25 mouse cellular contexts compared by ENCODE assay signal in genomic region chr14:36563229-36563865, GRCm38 (mm10).
DNase-seq lines count a peak whose midpoint lies in the region; ATAC-seq and TF ChIP-seq lines count a peak whose summit lies in the region.
"Had no signal": no experiment of that assay in that cellular context is flagged by ENCODE, and none has a peak within 500 bp of the region (broad histone marks: within the 10 kb centered on the region; RNA-seq: fewer than 3 reads in every experiment).

No protein-coding gene starts in this region.

- WGBS in neural tube, embryonic 12.5 days, result 11% methylated on average over 3 of the region's 3 CpGs
- 42% methylated on average over 3 of the region's 3 CpGs for WGBS in embryonic facial prominence, embryonic 11.5 days
- WGBS in cerebellum, adult 2 months, result 38% methylated on average over 3 of the region's 3 CpGs

- no peak for TF ChIP-seq POLR2A in cerebellum, adult 2 months (IDR thresholded peaks at IDR 0.05; ENCODE audit: borderline replicate concordance, insufficient read depth, low read length)

- no peaks in the 10 kb centered on the region for H3K27me3 ChIP-seq in neural tube, embryonic 12.5 days (replicated peaks)
- H3K27me3 ChIP-seq in embryonic facial prominence, embryonic 11.5 days (ENCODE audit: control insufficient read depth, insufficient read depth, low read length), result no peaks in the 10 kb centered on the region
- H3K27me3 ChIP-seq in cerebellum, adult 2 months (ENCODE audit: control insufficient read depth, insufficient read depth, low read length), result no peaks in the 10 kb centered on the region
- H3K27me3 ChIP-seq: embryonic facial prominence, embryonic 13.5 days; forebrain, embryonic 13.5 days; hindbrain, embryonic 13.5 days had no signal

- H3K4me1 ChIP-seq in neural tube, embryonic 12.5 days, result no peaks in the 10 kb centered on the region
- no peaks in the 10 kb centered on the region for H3K4me1 ChIP-seq in embryonic facial prominence, embryonic 11.5 days (ENCODE audit: control insufficient read depth, insufficient read depth, low read length)
- H3K4me1 ChIP-seq in cerebellum, adult 2 months (ENCODE audit: control insufficient read depth, insufficient read depth, low read length), result no peaks in the 10 kb centered on the region
- H3K4me1 ChIP-seq: embryonic facial prominence, embryonic 13.5 days; forebrain, embryonic 13.5 days; hindbrain, embryonic 13.5 days had no signal

- H3K4me2 ChIP-seq in neural tube, embryonic 12.5 days (replicated peaks), result no peak overlapping the region
- H3K4me2 ChIP-seq in embryonic facial prominence, embryonic 11.5 days (ENCODE audit: low read depth, low read length), result no peak overlapping the region
- H3K4me2 ChIP-seq: embryonic facial prominence, embryonic 13.5 days; forebrain, embryonic 13.5 days; heart, embryonic 11.5 days; hindbrain, embryonic 13.5 days had no signal

- no peak for TF ChIP-seq CTCF in cerebellum, adult 2 months (IDR thresholded peaks at IDR 0.05; ENCODE audit: borderline replicate concordance, insufficient read depth, low read depth, low read length)

- DNase-seq in embryo, embryonic 10 days (ENCODE audit: low spot score), result peak; percentile 11
- no peak for DNase-seq in embryo, embryonic 9.5 days (ENCODE audit: extremely low spot score)
- no peak for DNase-seq in neural tube, embryonic 10.5 days (ENCODE audit: extremely low spot score, low spot score)
- peak; percentile 13 for DNase-seq in embryonic facial prominence, embryonic 11.5 days (ENCODE audit: low spot score)
- DNase-seq in cerebellum, adult 2 months, result no peak
- no peak for DNase-seq in frontal cortex, postnatal 14 days (ENCODE audit: low spot score in 2 of 2)
- DNase-seq: adrenal gland, adult 8-10 months; adrenal gland, postnatal 25 days; cerebellum, adult 11-12 months; cerebellum, adult 9-10 months; cerebellum, postnatal 14 days; gastrocnemius, adult 2 months; gastrocnemius, postnatal 14 days; heart, adult 11 months had no signal

- H3K4me3 ChIP-seq in neural tube, embryonic 12.5 days, result no peak overlapping the region
- H3K4me3 ChIP-seq in embryonic facial prominence, embryonic 11.5 days (ENCODE audit: low read depth, low read length), result no peak overlapping the region
- H3K4me3 ChIP-seq in cerebellum, adult 2 months (replicated peaks; ENCODE audit: insufficient read depth, low read depth, low read length), result no peak overlapping the region
- H3K4me3 ChIP-seq: embryonic facial prominence, embryonic 13.5 days; erythroblast, embryonic 14.5 days; forebrain, embryonic 13.5 days; gastrocnemius, adult 2 months; hindbrain, embryonic 13.5 days had no signal

- H3K9me3 ChIP-seq in neural tube, embryonic 12.5 days, result no peaks in the 10 kb centered on the region
- H3K9me3 ChIP-seq in embryonic facial prominence, embryonic 11.5 days (replicated peaks; ENCODE audit: control insufficient read depth, low read length), result no peaks in the 10 kb centered on the region
- H3K9me3 ChIP-seq: embryonic facial prominence, embryonic 13.5 days; forebrain, embryonic 13.5 days; hindbrain, embryonic 13.5 days had no signal

- no peak overlapping the region for H3K9ac ChIP-seq in neural tube, embryonic 12.5 days
- H3K9ac ChIP-seq in embryonic facial prominence, embryonic 11.5 days (replicated peaks; ENCODE audit: low read length), result no peak overlapping the region
- H3K9ac ChIP-seq: embryonic facial prominence, embryonic 13.5 days; forebrain, embryonic 13.5 days; hindbrain, embryonic 13.5 days had no signal

- ATAC-seq in neural tube, embryonic 12.5 days (ENCODE audit: low FRiP score, low read depth), result peak; percentile 56; the same call in 1 of the 2 replicates
- ATAC-seq in embryonic facial prominence, embryonic 11.5 days (replicated peaks; ENCODE audit: insufficient number of reproducible peaks, low FRiP score, low TSS enrichment, low read depth), result no peak
- ATAC-seq: activated CD4-positive, CD25-positive, alpha-beta regulatory T cell, adult 4 months; forebrain, embryonic 13.5 days; forebrain, embryonic 16.5 days; hindbrain, postnatal 0 days; inflammation-experienced regulatory T-cells, adult 6 months; intestine, embryonic 16.5 days had no signal

- H3K36me3 ChIP-seq in neural tube, embryonic 12.5 days, result no peaks in the 10 kb centered on the region
- no peaks in the 10 kb centered on the region for H3K36me3 ChIP-seq in embryonic facial prominence, embryonic 11.5 days (replicated peaks; ENCODE audit: control insufficient read depth, insufficient read depth, low read depth, low read length)
- H3K36me3 ChIP-seq: embryonic facial prominence, embryonic 13.5 days; hindbrain, embryonic 13.5 days had no signal

- H3K27ac ChIP-seq in neural tube, embryonic 12.5 days, result no peak overlapping the region
- no peak overlapping the region for H3K27ac ChIP-seq in embryonic facial prominence, embryonic 11.5 days (replicated peaks; ENCODE audit: low read depth, low read length)
- H3K27ac ChIP-seq in cerebellum, adult 2 months (ENCODE audit: insufficient read depth, low read length), result no peak overlapping the region
- H3K27ac ChIP-seq: embryonic facial prominence, embryonic 13.5 days; forebrain, embryonic 13.5 days; gastrocnemius, adult 2 months; hindbrain, embryonic 13.5 days; hindbrain, postnatal 0 days had no signal

Comparison
In these comparisons a context has a peak if more than half of its experiments do, and no peak if none do; other contexts are left out.
1. DNase-seq: peak in embryo, embryonic 10 days (single experiment) and embryonic facial prominence, embryonic 11.5 days (single experiment); none in embryo, embryonic 9.5 days (single experiment), neural tube, embryonic 10.5 days (single experiment), cerebellum, adult 2 months (0 of 2) and frontal cortex, postnatal 14 days (0 of 2).